Mouse (Mus musculus): Measurements from ENCODE around the gene Paqr5.

The Paqr5 gene

DNA sequence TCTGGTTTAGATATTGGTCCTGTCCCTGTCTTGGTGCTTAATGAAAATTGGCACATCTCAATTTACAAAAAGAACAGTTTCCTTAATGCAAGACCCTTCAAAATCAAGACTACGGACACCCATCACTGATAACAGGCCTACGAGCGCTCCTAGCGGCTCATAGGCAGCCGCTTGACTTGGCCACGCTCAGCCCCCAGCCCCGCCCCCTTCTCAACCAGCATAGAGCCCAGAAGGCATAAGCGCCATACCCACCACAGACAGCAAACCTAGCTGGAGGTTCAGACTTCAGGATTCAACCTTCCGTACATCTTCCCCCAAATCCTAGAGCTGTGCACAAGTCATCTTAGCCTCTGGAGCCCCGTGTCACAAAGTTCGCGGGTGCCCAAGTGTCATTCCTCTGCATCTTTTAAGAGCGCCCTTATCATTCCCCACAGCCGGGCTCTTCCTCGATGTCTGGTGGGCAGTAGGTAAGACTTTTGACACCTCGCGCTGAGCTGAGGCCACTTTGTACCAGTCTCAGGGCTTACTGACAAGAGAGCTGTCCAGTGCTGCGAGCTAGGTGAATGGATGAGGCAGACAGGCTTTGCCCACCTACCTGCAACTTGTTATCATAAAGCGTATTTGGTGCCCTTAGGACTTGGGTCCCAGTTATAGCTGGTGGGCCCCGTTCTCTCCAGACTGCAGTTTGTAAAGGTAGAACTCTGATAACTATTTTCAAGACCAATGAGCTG, 116.0 kb downstream of the Paqr5 start:
- no peak for DNase-seq (ENCODE audit: extremely low read depth, low read depth, low spot score)

DNA sequence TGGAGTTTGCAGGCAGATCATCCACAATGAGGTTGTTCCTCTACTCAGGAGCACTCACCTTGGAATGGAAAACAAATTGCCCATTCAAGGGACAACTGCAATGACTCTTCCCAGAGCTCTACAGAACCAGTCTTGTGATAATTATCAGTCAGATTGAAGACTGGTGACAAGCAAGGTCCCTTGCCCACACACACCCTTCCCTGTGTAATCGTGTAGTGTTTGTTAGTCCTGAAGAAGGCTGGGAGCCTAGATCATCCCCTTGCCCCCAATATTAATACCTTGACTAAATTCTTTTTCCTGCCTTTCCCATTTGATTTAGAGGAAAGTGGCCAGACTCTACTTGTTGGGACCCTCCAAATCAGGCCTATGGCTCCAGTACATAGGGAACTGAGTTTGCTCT, 117.0 kb downstream of the Paqr5 start:
- DNase-seq (ENCODE audit: extremely low read depth, low read depth, low spot score): no peak

GRCm38 (mm10) chr9:61908832-61909407, 117.7 kb downstream of the Paqr5 start:
- DNase-seq (ENCODE audit: extremely low read depth, low read depth, low spot score): no peak

DNA sequence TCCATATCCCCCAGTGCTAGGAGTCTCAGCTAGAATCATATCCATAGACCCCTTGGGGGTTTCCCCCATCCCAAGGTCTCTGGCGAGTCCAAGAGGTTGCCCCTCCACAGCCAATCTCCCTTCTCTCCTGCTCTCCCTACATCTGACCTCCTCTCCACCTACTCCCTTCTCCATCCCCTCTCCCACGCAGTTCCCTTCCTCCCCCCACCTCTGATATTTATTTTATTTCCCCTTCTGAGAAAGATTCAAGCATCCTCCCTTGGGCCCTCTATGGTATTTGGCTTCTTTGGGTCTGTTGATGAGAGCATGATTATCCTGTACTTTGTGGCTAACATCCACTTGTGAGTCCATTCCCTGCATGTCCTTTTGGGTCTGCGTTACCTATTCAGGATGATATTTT, 118.3 kb downstream of the Paqr5 start:
- no peak for DNase-seq (ENCODE audit: extremely low read depth, low read depth, low spot score)

DNA sequence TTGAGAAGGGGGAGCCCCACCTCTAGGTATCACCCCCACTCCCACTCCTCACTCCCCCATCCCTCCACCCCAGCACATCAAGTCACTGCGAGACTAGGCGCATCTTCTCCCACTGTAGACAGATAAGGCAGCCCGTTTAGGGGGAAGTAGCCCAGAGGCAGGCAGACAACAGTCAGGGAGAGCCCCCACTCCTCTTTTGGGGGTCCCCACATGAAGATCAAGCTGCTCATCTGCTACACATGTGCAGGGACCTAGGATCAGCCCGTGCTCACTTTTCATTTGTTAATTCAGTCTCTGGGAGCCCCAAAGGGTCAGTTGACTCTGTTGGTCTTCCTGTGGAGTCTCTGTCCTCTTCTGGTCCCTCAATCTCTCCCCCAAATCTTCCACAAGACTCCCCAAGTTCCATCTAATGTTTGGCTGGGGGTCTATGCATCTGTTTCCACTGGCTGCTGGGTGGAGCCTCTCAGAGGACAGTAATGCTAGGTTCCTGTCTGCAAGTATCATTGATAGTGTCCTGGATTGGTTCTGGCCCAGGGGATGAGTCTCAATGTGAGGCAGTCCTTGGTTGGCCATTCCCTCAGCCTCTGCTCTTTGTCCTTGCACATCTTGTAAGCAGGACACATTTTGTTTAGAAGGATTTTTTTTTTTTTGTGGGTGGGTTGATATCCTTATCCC, 118.9 kb downstream of the Paqr5 start:
- DNase-seq (ENCODE audit: extremely low read depth, low read depth, low spot score): no peak

DNA sequence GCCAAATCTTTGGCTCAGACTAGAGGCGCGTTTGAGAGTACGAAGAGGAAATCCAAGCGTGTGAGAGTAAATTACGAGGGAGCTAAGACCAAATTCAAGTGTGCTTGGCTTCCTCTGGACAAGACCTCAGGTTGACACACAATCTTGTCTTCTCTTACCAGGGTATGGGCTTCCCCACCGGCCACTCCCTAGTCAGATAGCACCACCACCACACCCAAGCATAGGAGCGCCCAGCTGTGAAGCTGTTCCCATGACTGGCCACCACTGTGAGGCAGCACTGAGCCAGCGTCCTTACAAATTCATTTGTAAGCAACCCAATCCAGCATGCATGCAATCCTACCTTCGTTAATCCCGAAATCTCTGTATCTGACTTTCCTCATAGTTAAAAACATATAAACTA, 119.7 kb downstream of the Paqr5 start:
- no peak for DNase-seq (ENCODE audit: extremely low read depth, low read depth, low spot score)

GRCm38 (mm10) chr9:61905576-61905975, 121.1 kb downstream of the Paqr5 start:
- peak; percentile 64 for DNase-seq (ENCODE audit: extremely low read depth, low read depth, low spot score)

- no peak for DNase-seq (ENCODE audit: extremely low read depth, low read depth, low spot score)
Observed at GRCm38 (mm10) chr9:61904201-61904600, 122.5 kb downstream of the Paqr5 start.
